Mouse (Mus musculus) spleen, postnatal 10 days (tissue): ENCODE results near the gene Tex26.

Experiments used
- DNase-seq, 2 experiments: peaks; one replicate each; pipeline ENCODE4 v3.0.0; 2021 to 2022; ENCODE audit warnings: low spot score in 2 of 2

Tex26 gene

GRCm38 (mm10) chr5:149433618-149434017 lies 5.8 kb upstream of the Tex26 start:
- no peak for DNase-seq

DNA sequence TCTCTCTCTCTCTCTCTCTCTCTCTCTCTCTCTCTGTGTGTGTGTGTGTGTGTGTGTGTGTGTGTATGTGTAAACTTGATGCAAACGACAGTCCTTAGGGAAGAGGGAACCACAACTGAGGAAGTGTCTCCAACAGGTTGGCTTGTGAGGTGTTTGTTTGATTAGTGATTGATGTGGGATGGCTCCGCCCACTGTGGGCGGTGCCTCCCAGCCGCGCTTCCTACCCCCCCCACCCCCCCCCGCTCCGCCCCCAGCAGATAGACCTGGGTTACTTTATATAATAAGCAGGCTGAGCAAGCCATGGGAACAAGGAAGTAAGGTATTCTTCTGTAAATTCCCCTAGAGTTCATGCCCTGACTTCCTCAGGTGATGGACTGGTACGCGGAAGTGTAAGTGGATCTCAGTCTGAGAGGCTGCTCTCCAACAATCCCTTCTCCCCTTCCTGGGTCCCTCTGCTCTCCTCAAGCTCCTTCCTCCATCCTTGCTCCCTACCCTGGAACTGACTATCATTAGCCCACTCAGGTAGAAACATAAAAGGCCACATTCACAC lies 5.2 kb upstream of the Tex26 start:
- DNase-seq = no peak

GRCm38 (mm10) chr5:149436541-149436940 lies 2.9 kb upstream of the Tex26 start:
- no peak for DNase-seq

DNA sequence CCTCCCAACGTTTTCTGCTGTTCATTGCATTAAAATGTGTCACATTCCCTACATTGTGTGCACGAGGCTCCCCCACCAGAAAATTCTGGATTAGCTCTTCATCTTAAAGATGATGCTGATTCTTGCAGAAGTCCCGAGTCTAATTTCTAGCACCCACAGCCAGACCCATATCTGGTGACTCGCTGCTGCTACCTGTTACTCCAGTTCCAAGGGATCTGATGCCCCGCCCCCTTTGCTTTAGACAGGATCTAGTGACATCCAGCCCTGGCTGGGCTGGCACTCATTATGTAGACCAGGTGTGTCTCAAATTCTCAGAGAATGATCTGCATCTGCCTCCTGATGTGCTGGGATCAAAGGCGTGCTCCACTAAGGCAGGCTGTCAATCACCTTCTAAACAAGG lies 2.3 kb upstream of the Tex26 start:
- DNase-seq = no peak

- DNase-seq = no peak
Observed at GRCm38 (mm10) chr5:149440180-149440573, 717 bp downstream of the Tex26 start.

GRCm38 (mm10) chr5:149441646-149442276 lies 2.3 kb downstream of the Tex26 start:
- DNase-seq = no peak

DNA sequence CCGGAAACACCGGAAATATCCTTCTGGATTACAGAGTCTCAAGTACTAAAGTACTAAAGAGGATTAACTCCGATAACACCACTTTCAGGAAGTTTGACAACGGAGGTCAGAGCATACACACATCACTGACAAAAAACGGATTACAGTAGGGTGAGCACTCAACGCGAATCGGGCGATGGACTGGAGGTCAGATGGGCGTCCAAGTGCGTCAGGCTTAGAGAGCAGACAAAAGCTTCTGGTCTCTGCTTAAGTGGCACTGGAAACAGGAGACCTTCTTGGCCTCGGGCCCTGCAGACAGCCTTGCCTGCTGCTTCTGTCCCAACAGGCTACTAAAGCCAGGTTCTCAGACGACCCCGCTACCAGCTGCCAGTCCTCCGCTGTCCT lies 2.8 kb downstream of the Tex26 start:
- DNase-seq = no peak

GRCm38 (mm10) chr5:149444451-149444850 lies 5.0 kb downstream of the Tex26 start:
- DNase-seq = no peak

DNA sequence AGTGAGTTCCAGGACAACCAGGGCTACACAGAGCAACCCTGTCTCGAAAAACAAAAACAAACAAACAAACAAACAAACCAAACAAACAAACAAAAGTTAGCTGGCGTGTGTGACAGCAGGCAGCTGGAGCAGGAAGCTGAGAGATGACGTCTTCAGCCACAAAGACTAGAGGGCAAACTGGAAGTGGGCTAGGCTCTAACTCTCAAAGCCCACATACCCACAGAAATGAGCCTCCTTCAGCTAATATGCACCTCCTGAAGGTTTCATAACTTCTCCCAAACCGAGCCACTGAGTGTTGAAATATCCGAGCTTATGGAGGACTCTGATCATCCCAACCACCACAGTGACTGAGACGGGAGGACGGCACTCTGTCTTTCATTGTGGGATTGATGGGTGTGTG lies 7.0 kb downstream of the Tex26 start:
- no peak for DNase-seq

DNA sequence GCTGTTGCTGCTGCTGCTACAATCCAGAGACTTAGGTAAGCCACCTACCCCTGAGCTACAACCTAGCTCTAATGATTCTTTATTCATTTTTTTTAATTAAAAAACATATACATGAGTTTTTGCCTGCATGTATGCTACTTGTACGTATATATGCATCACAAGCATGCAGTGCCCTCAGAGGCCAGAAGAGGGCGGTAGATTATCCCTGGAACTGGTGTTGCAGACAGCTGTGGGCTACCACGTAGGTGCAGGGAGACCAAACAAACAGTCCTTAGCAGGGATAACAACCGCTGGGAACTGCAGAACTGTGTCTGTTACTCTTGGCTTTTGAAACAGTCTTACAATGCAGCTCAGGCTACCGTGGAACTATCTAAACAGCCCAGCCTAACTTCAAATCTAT lies 8.3 kb downstream of the Tex26 start:
- no peak for DNase-seq

DNA sequence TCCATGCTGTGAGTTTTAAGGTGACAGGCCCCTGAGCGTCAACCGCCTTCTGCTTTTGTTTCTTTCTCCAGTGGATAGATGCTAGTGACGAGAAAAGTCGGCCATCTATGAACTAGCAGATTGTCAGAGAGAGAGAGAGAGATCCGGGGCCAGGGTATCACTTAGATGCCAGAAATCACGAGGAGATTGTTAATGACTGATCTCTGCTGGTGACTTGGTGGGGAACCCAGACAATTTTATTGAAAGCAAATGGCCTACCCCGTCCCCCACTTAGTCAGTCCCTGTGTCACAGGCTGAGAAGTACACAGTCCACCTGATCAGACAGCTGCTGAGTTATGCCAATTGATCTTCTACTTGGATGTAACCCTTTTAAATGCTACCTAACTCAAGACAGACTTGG lies 9.9 kb downstream of the Tex26 start:
- no peak for DNase-seq

DNA sequence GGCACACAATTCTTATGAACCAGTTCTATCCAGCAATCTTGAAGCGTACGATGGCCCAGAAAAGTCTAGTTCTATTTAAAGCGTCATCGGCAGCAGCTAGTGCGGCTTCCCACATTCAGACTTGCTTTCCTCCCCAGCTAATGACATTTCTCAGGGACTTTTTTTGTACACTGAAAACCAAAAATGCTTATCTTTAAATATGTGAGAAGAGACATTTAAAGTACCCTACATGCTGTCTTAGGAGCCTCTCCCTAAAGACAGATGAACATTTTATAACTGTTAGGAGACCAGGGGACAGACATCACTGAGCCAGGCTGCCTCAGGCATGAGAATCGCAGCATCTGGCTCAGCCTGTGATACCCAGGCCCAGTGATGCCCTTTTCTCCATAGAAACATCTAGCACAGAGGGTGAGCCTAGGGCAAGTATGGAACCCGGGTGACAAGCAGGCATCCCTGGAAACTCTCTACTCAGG lies 11.8 kb downstream of the Tex26 start:
- DNase-seq = no peak

DNA sequence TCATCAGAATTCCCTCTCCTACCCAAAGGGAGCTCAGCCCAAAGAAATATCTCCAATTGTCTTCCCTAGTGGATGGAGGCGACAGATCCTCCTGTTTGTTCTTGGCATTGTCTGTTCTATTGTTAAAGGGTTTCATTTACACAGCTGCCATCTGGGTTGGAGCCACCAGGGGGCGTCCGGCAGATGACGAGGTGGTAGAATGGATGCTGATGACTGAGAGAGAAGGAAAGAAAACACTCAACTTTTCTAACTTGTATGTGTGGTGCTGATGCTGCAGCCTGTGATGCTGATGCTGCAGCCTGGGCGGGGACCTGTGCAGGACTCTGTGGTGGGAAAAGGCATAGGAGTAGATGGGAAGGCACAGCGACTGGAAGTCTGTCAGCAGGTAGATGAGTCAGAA lies 14.8 kb downstream of the Tex26 start:
- peak; percentile 63 to 81 for DNase-seq

DNA sequence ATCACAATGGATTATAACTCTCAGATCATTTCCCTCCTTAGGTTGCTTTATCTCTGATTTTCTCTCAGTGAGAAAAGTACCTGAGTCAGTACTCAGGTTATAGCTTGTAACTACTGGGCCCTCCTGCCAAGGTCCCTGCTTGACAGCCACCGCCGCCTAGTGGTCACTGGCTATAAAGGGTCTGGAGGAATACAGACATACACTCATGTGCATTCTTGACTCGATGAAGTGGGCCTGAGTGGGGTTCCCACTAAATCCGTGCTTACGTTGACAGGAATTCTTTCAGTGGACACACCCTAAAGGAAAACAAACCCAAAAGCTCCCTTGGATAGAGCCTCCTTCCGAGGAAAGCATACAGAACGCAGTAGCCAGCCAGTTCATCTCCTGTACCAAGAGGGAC lies 17.1 kb downstream of the Tex26 start:
- DNase-seq = peak in 1 of 2 experiments; percentile 28

DNA sequence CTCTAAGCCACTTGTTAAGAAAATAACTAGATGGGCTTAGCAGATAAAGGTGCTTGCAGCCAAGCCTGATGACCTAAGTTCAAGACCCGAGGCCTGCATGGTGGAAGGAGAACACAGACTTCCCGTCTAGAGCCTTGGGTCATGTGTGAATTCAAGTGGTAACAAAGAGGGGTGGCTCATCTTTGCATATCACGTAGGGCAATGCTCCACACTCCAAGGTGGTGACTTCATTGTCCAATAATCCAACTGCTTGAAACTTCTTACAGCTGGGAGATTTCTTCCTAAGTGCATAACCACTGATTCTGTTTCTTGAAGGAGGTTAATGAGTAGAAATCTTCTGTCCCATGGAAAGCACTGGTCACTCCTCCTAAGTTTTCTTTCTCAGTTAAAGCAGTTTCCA lies 22.6 kb downstream of the Tex26 start:
- no peak for DNase-seq

GRCm38 (mm10) chr5:149465305-149465704 lies 25.8 kb downstream of the Tex26 start:
- no peak for DNase-seq

GRCm38 (mm10) chr5:149474142-149474541 lies 34.7 kb downstream of the Tex26 start:
- DNase-seq = no peak

DNA sequence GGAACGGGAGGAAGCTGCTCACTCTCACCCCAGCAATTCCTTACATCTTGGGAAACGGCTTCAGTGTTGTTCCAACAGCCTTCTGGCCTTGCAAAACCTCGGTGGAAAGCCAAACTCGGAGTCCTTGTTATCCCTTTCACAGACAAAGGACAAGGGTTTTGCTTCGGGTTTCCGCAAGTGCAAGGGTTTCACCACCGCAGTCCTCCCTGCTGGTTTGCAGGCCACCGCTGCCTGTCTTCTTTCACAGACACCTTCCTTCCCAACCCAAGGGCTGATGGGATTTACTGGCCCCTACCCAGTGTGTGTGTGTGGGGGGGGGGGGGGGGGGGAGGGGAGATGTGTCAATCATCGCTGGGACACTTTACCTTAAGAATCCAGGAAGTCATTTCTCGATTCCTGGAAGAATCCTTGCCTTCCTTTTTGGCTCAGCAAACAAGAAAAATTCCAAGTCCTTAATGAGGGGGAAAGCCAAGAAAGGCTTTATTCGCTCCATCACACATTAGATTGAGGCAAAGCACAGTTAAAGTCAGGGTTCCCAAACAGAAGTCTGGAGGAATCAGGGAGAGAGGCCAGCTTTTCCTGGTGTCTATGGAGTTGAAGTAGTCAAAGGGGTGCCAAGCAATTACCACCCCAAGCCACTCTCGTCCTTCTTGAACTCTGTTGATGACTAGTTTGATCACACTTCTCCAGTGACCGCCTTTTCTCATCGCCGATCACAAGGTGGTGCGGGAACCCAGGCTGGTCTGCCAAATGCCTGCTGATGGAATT lies 35.4 kb downstream of the Tex26 start:
- no peak for DNase-seq

DNA sequence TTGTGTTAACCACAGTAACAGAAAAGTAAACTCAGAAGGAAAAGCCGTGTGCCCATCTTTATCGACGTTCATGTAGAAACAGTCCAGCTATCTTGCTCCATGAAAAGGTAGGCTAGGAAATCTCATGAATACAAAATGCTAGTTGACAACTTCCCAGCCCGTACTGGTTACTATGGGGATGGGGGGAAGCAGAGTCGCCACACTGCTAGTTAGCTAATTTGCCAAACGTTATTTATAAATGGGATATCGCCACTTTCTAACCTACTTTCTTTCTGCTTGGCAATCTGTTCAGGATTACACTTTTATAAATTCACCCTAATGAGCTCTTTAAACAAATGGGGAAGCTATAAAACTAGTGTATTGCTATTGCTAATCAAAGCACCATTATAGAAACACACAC lies 42.5 kb downstream of the Tex26 start:
- DNase-seq = no peak

- DNase-seq = peak in 1 of 2 experiments; percentile 26
Observed at GRCm38 (mm10) chr5:149483321-149484052, 44.0 kb downstream of the Tex26 start.

- DNase-seq = no peak
Observed at GRCm38 (mm10) chr5:149484270-149484669, 44.8 kb downstream of the Tex26 start.

GRCm38 (mm10) chr5:149485447-149485846 lies 46.0 kb downstream of the Tex26 start:
- no peak for DNase-seq
